Mouse (Mus musculus) stomach, embryonic 15.5 days (tissue): ENCODE results near the gene Zfp114. TPM values are rescaled to one million over a fixed set of nuclear protein-coding genes. Genes with fewer than 3 reads are reported as not detected.

ENCODE experiments used
- ATAC-seq: fragments of 200-750 bp; cut with Nextera tagmentation; 2 replicates; pipeline ENCODE4 v1.8.0; 2017; ENCODE audit warnings: low read depth, moderate number of reproducible peaks, moderate TSS enrichment; ENCODE audit not compliant: insufficient read depth, low FRiP score
- H3K27ac ChIP-seq: fragments of 300-500 bp; sonication (generic); 2 replicates; pipeline ENCODE4 v1.5.1; 2015; ENCODE audit warnings: mild to moderate bottlenecking, inconsistent platforms
- H3K27me3 ChIP-seq: fragments of 300-500 bp; sonication (generic); replicated peaks from 2 replicates; pipeline ENCODE4 v1.6.1; 2015; ENCODE audit warnings: inconsistent platforms
- H3K36me3 ChIP-seq: fragments of 300-500 bp; sonication (generic); 2 replicates; pipeline ENCODE4 v1.6.1; 2015; ENCODE audit warnings: inconsistent platforms
- H3K4me1 ChIP-seq: fragments of 300-500 bp; sonication (generic); 2 replicates; pipeline ENCODE4 v1.6.1; 2015; ENCODE audit warnings: inconsistent platforms
- H3K4me2 ChIP-seq: fragments of 300-500 bp; sonication (generic); 2 replicates; pipeline ENCODE4 v1.6.1; 2015; ENCODE audit warnings: mild to moderate bottlenecking, inconsistent platforms
- H3K4me3 ChIP-seq: fragments of 300-500 bp; sonication (generic); replicated peaks from 2 replicates; pipeline ENCODE4 v1.5.1; 2015; ENCODE audit warnings: inconsistent platforms
- H3K9ac ChIP-seq: fragments of 300-500 bp; sonication (generic); 2 replicates; pipeline ENCODE4 v1.6.1; 2015; ENCODE audit warnings: inconsistent platforms
- H3K9me3 ChIP-seq: fragments of 300-500 bp; sonication (generic); 2 replicates; pipeline ENCODE4 v1.6.1; 2016; ENCODE audit warnings: inconsistent platforms
- WGBS: fragments of 180-500 bp; shearing (Covaris S2); methylation state at CpG from one replicate; pipeline ENCODE4 v1.1.7; 2015; 5-methylcytosine and 5-hydroxymethylcytosine counted together
- polyA plus RNA-seq: library from polyadenylated mRNA; unstranded; fragments of >200 nt; fragmentation: Nextera tagmentation; extraction: Ambion mirVana; gene quantifications from 2 replicates; pipeline ENCODE4 v1.2.1, GENCODE M21; 2015

Gene Zfp114
- polyA plus RNA-seq, 1 experiment from 2014 or later = 5.5 TPM

DNA sequence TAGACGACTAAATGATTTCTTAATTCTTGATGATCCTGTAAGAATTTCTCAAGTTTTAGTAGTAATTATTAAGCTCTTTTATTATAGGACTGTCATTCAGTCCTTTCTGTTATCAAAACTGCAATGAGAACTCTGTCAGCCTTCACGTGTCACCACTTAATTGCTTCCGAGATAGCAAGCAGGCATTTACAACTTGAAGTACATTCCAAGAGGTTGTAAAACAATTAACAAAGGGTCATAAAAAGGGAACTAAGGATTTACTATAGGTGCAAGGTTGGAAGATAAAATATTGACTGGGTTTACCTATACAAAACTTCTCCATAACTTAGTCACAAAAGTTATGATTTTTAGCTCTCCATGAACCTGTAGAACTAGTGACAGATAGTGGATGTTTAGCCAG lies 18.3 kb downstream of the Zfp114 start:
- H3K9me3 ChIP-seq = no peaks in the 10 kb centered on the region
- no peak overlapping the region for H3K4me2 ChIP-seq
- 67% methylated on average over 3 of the region's 3 CpGs for WGBS
- peaks cover 23% of the 10 kb centered on the region for H3K36me3 ChIP-seq
- H3K9ac ChIP-seq = no peak overlapping the region
- no peaks in the 10 kb centered on the region for H3K27me3 ChIP-seq
- ATAC-seq = no peak
- no peak overlapping the region for H3K27ac ChIP-seq
- no peak overlapping the region for H3K4me3 ChIP-seq
- H3K4me1 ChIP-seq = no peaks in the 10 kb centered on the region

DNA sequence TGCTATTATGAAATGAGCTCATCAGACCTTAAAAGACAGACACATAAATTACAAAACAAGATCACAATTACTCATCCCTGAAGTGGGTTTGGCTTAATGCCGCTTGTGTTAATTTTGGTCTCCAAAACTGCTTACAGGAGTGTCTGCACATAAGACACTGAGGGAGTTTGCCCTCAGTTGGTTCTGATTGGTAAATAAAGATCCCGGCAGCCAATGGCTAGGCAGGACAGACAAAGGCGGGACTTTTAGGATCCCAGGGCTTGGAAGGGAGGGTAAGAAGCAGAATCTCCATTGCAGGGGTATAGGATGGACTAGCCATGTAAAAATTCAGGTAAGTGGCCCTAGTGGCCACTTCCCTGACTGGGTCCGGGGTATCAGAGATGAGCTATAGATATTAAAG lies 22.1 kb downstream of the Zfp114 start:
- Histone ChIP-seq H3K4me3 (no peak overlapping the region), H3K36me3 (peaks cover 50% of the 10 kb centered on the region), H3K27ac (no peak overlapping the region), H3K4me1 (no peaks in the 10 kb centered on the region), H3K27me3 (no peaks in the 10 kb centered on the region), H3K4me2 (no peak overlapping the region), H3K9me3 (0 out of 2 replicates have a peak, but pooled peaks cover 6% of the 10 kb centered on the region), H3K9ac (no peak overlapping the region)
- no peak for ATAC-seq
- WGBS = 89% methylated on average over 4 of the region's 4 CpGs

DNA sequence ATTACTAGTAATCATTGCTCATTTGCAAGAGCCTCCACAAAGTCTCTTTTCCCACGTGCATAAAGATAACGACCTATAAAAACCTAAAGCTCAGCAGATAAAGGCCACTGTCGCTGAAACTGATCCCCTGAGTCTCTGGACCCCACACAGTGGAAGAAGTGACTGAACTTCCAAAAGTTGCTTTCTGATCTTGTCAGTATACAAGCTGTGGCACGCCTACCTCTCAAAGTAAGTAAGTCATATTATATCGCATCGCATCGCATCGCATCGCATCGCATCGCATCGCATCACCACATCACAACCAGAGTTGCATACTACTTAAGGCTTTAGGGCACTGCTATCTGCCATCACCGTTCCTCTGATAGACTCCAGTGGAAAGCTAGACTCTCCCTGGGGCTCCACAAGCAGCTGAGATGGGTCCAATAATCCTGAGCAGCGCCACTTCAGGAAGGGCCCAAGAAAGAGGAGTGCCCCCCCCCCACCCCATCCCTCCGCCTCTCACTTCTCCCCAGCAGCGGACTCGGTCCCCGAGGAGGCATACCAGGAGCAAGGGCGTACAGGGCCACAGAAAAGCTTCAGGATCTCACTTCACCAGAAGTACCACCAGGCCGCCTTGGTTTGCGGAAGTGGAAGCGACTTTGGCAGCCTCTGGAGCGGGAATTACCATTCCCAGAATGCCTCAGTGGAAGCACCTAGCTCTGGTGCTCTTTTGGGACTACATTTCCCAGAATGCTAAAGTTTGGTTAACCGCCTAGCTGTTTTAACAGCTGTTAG lies 32.8 kb downstream of the Zfp114 start:
- Histone ChIP-seq H3K4me2 (peak overlapping the region; percentile 66), H3K27me3 (no peaks in the 10 kb centered on the region), H3K9me3 (no peaks in the 10 kb centered on the region), H3K9ac (peak overlapping the region; percentile 62), H3K4me3 (peak overlapping the region; percentile 61), H3K36me3 (peaks cover 22% of the 10 kb centered on the region), H3K4me1 (0 out of 2 replicates have a peak, but pooled peaks cover 3% of the 10 kb centered on the region), H3K27ac (peak overlapping the region; percentile 67)
- WGBS = 13% methylated on average over 24 of the region's 24 CpGs
- ATAC-seq = peak; percentile 77

DNA sequence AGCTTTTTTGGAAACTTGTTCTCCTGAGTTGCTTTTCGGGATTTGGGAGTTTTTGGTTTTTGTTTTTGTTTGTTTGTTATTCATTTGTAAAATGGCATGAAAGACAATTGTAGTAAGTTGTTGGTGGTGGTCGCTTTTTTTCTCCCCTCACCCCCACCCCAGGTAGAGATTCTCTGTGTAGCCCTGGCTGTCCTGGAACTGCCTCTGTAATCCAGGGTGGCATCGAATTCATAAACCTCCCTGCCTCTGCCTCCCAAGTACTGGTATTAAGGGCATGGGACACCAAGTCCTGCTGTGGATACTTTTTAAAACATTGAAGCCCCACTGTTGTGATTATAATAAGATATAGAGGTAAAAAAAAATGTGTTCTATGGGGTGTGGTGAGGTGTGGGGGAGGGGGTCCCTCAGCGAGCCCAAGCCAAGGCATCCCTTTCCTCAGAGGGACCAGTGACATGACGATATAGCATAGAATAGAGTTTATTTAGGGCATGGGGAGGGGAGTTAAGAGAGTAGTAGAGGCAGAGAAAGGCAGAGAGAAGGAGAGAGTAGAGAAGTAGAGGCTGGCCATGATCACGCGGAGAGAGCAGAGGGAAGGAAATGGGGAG lies 33.5 kb downstream of the Zfp114 start:
- no peaks in the 10 kb centered on the region for H3K27me3 ChIP-seq
- 0 out of 2 replicates have a peak, but pooled peaks cover 3% of the 10 kb centered on the region for H3K4me1 ChIP-seq
- peak overlapping the region; percentile 66 for H3K4me2 ChIP-seq
- peaks cover 18% of the 10 kb centered on the region for H3K36me3 ChIP-seq
- H3K9ac ChIP-seq = no peak overlapping the region
- no peak overlapping the region for H3K27ac ChIP-seq
- ATAC-seq = no peak
- WGBS = 56% methylated on average over 7 of the region's 7 CpGs
- H3K9me3 ChIP-seq = no peaks in the 10 kb centered on the region
- H3K4me3 ChIP-seq = peak overlapping the region; percentile 61

DNA sequence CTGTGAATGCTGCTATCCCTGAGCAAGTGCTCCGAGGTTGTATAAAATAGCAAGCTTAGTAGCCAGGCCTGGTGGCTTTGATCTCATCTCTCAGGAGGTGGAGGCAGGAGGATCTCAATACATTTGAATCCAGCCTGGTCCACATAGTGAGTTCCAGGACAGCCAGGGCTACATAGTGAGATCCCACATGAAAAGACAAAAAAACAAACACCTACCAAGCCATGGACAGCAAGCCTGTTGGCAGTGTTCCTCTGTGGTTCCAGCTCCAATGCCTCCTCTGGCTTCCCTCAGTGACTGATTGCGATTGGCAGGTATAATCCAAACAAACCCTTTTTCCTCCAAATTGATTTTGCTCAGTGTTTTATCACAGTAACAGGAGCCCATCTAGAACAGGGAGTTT lies 35.4 kb downstream of the Zfp114 start:
- Histone ChIP-seq H3K9me3 (no peaks in the 10 kb centered on the region), H3K36me3 (peaks cover 5% of the 10 kb centered on the region; the same call in 1 of the 2 replicates)
- 75% methylated on average over 2 of the region's 2 CpGs for WGBS

DNA sequence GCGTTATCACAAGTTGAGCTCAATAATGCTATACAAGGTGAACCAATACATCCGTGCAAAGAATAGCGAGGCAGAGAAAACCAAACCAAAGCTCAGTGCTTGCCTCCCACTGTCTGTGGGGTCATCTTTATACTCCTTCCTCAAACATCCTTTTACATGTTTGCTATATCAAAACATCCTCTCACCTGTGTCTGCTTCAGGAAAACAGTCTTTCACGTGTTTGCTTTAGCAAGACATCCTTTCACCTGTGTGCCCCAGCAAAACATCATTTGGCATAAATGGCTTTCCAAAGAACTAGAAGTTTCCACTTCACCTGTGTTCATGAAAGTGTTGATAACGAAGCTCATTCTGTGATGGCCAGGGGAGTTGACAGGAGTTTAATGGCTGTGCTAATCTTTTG lies 36.5 kb downstream of the Zfp114 start, which contains the start of gene Zfp111:
Zfp111 (minus strand) TSS at position 101 of the 400 bp plus-strand sequence.
- 72% methylated on average over 5 of the region's 5 CpGs for WGBS
- ATAC-seq = no peak
- H3K4me1 ChIP-seq = 0 out of 2 replicates have a peak, but pooled peaks cover 3% of the 10 kb centered on the region

More for the DNA sequence above, 35.4 kb downstream of the Zfp114 start:
- Histone ChIP-seq H3K4me3 (no peak overlapping the region), H3K4me1 (0 out of 2 replicates have a peak, but pooled peaks cover 3% of the 10 kb centered on the region), H3K4me2 (no peak overlapping the region), H3K27me3 (no peaks in the 10 kb centered on the region), H3K27ac (no peak overlapping the region), H3K9ac (no peak overlapping the region)
- no peak for ATAC-seq

More for the DNA sequence above, 36.5 kb downstream of the Zfp114 start, which contains the start of gene Zfp111:
- no peaks in the 10 kb centered on the region for H3K9me3 ChIP-seq
- H3K9ac ChIP-seq = no peak within 1 kb of the TSS
- H3K4me2 ChIP-seq = no peak within 1 kb of the TSS
- H3K4me3 ChIP-seq = no peak within 1 kb of the TSS
- no peaks in the 10 kb centered on the region for H3K27me3 ChIP-seq
- no peak within 1 kb of the TSS for H3K27ac ChIP-seq
- no peaks in the 10 kb centered on the region for H3K36me3 ChIP-seq

Other genes with a start within 250 kb of the Zfp114 start
- not detected in 2 replicates for gene Vmn1r179, start 248.1 kb upstream of the Zfp114 start, polyA plus RNA-seq
- not detected in 2 replicates for gene Vmn1r180, start 224.4 kb upstream of the Zfp114 start, polyA plus RNA-seq
- gene Vmn1r181, start 200.4 kb upstream of the Zfp114 start, polyA plus RNA-seq = not detected in 2 replicates
- not detected in 2 replicates for gene V1rd19, start 173.4 kb upstream of the Zfp114 start, polyA plus RNA-seq
- gene Vmn1r183, start 121.8 kb upstream of the Zfp114 start, polyA plus RNA-seq = not detected in 2 replicates
- 16.7 and 17.3 TPM in 2 replicates for gene Zfp180, start 93.1 kb upstream of the Zfp114 start, polyA plus RNA-seq
- 6.8 and 7.4 TPM in 2 replicates for gene Zfp112, start 62.7 kb upstream of the Zfp114 start, polyA plus RNA-seq
- gene Zfp235, start 40.9 kb upstream of the Zfp114 start, polyA plus RNA-seq = 13.5 and 14.0 TPM in 2 replicates
- 8.5 and 9.2 TPM in 2 replicates for gene Zfp111, start 36.4 kb downstream of the Zfp114 start, polyA plus RNA-seq
- gene Zfp109, start 62.5 kb downstream of the Zfp114 start, polyA plus RNA-seq = 5.1 and 5.6 TPM in 2 replicates
- 3.5 and 4.3 TPM in 2 replicates for gene Zfp108, start 79.7 kb downstream of the Zfp114 start, polyA plus RNA-seq
- 7.2 and 7.4 TPM in 2 replicates for gene Zfp93, start 95.4 kb downstream of the Zfp114 start, polyA plus RNA-seq
- 29.6 and 31.3 TPM in 2 replicates for gene Zfp61, start 126.2 kb downstream of the Zfp114 start, polyA plus RNA-seq
- gene Zfp94, start 141.6 kb downstream of the Zfp114 start, polyA plus RNA-seq = 9.3 and 11.1 TPM in 2 replicates
- gene Tescl, start 158.9 kb downstream of the Zfp114 start, polyA plus RNA-seq = 0.15 TPM in 1 of 2 replicates, not detected in the other
- gene Lypd5, start 174.1 kb downstream of the Zfp114 start, polyA plus RNA-seq = 0.26 and 3.0 TPM in 2 replicates
- 7.1 and 14.4 TPM in 2 replicates for gene Kcnn4, start 195.2 kb downstream of the Zfp114 start, polyA plus RNA-seq
- 20.9 and 23.7 TPM in 2 replicates for gene Smg9, start 224.6 kb downstream of the Zfp114 start, polyA plus RNA-seq